Mouse (Mus musculus): Measurements from ENCODE around the gene Rftn1. TPM values are rescaled to one million over a fixed set of nuclear protein-coding genes. Genes with fewer than 3 reads are reported as not detected.

The Rftn1 gene
- polyA plus RNA-seq, 1 experiment = 8.9 TPM

GRCm38 (mm10) chr17:50104131-50104530 lies 86.3 kb downstream of the Rftn1 start:
- Histone ChIP-seq H3K27ac (ENCODE audit: insufficient read depth, low read length) (no peak overlapping the region), H3K4me1 (ENCODE audit: control insufficient read depth, insufficient read depth, low read length) (no peaks in the 10 kb centered on the region), H3K4me3 (ENCODE audit: insufficient read depth, low read length) (no peak overlapping the region)
- no peak for TF ChIP-seq CTCF (IDR thresholded peaks at IDR 0.05; ENCODE audit: extremely low read depth, insufficient read depth, low read length)
- TF ChIP-seq POLR2A (IDR thresholded peaks at IDR 0.05; ENCODE audit: extremely low read depth, insufficient read depth, low read length) = no peak

- H3K4me3 ChIP-seq (ENCODE audit: insufficient read depth, low read length) = no peak overlapping the region
These were observed 89.1 kb downstream of the Rftn1 start for GRCm38 (mm10) chr17:50101416-50101815.

GRCm38 (mm10) chr17:50100070-50100469 lies 90.4 kb downstream of the Rftn1 start:
- Histone ChIP-seq H3K4me3 (ENCODE audit: insufficient read depth, low read length) (no peak overlapping the region), H3K4me1 (ENCODE audit: control insufficient read depth, insufficient read depth, low read length) (no peaks in the 10 kb centered on the region), H3K27ac (ENCODE audit: insufficient read depth, low read length) (no peak overlapping the region)
- no peak for TF ChIP-seq CTCF (IDR thresholded peaks at IDR 0.05; ENCODE audit: extremely low read depth, insufficient read depth, low read length)
- no peak for TF ChIP-seq POLR2A (IDR thresholded peaks at IDR 0.05; ENCODE audit: extremely low read depth, insufficient read depth, low read length)

More at GRCm38 (mm10) chr17:50101416-50101815, 89.1 kb downstream of the Rftn1 start:
- Histone ChIP-seq H3K4me1 (ENCODE audit: control insufficient read depth, insufficient read depth, low read length) (no peaks in the 10 kb centered on the region), H3K27ac (ENCODE audit: insufficient read depth, low read length) (no peak overlapping the region)
- no peak for TF ChIP-seq CTCF (IDR thresholded peaks at IDR 0.05; ENCODE audit: extremely low read depth, insufficient read depth, low read length)
- no peak for TF ChIP-seq POLR2A (IDR thresholded peaks at IDR 0.05; ENCODE audit: extremely low read depth, insufficient read depth, low read length)

- H3K27ac ChIP-seq (ENCODE audit: insufficient read depth, low read length) = no peak overlapping the region
- H3K4me3 ChIP-seq (ENCODE audit: insufficient read depth, low read length) = no peak overlapping the region
These were observed 91.1 kb downstream of the Rftn1 start for GRCm38 (mm10) chr17:50099378-50099777.

GRCm38 (mm10) chr17:50098297-50098696 lies 92.2 kb downstream of the Rftn1 start:
- Histone ChIP-seq H3K27ac (ENCODE audit: insufficient read depth, low read length) (no peak overlapping the region), H3K4me3 (ENCODE audit: insufficient read depth, low read length) (no peak overlapping the region), H3K4me1 (ENCODE audit: control insufficient read depth, insufficient read depth, low read length) (no peaks in the 10 kb centered on the region)
- TF ChIP-seq CTCF (IDR thresholded peaks at IDR 0.05; ENCODE audit: extremely low read depth, insufficient read depth, low read length) (no peak), POLR2A (IDR thresholded peaks at IDR 0.05; ENCODE audit: extremely low read depth, insufficient read depth, low read length) (no peak)

More at GRCm38 (mm10) chr17:50099378-50099777, 91.1 kb downstream of the Rftn1 start:
- no peaks in the 10 kb centered on the region for H3K4me1 ChIP-seq (ENCODE audit: control insufficient read depth, insufficient read depth, low read length)
- TF ChIP-seq POLR2A (IDR thresholded peaks at IDR 0.05; ENCODE audit: extremely low read depth, insufficient read depth, low read length) (no peak), CTCF (IDR thresholded peaks at IDR 0.05; ENCODE audit: extremely low read depth, insufficient read depth, low read length) (no peak)

- TF ChIP-seq CTCF (IDR thresholded peaks at IDR 0.05; ENCODE audit: extremely low read depth, insufficient read depth, low read length) = no peak
- no peak for TF ChIP-seq POLR2A (IDR thresholded peaks at IDR 0.05; ENCODE audit: extremely low read depth, insufficient read depth, low read length)
- Histone ChIP-seq H3K4me3 (ENCODE audit: insufficient read depth, low read length) (no peak overlapping the region), H3K4me1 (ENCODE audit: control insufficient read depth, insufficient read depth, low read length) (no peaks in the 10 kb centered on the region), H3K27ac (ENCODE audit: insufficient read depth, low read length) (no peak overlapping the region)
These were observed 92.6 kb downstream of the Rftn1 start for GRCm38 (mm10) chr17:50097831-50098230.

DNA sequence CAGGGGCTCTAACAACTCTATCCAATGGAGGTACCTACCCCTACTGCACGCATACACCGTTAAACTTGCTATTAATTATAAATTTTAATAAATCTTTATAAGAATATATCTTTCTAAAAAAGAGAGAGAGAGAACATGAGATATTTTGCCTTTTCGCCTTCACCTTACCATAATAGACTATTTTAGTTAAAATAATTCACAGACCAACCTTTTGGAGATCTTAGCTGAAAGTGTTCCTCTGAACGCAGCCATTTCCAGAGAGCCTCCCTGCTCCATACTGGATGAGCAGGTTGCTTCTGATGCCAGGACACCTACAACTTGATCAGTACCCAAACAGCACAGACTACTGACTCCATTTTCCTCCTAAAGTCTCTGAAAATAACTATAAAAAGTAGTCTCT lies 94.2 kb downstream of the Rftn1 start:
- TF ChIP-seq POLR2A (IDR thresholded peaks at IDR 0.05; ENCODE audit: extremely low read depth, insufficient read depth, low read length) (no peak), CTCF (IDR thresholded peaks at IDR 0.05; ENCODE audit: extremely low read depth, insufficient read depth, low read length) (no peak)
- Histone ChIP-seq H3K27ac (ENCODE audit: insufficient read depth, low read length) (no peak overlapping the region), H3K4me3 (ENCODE audit: insufficient read depth, low read length) (no peak overlapping the region), H3K4me1 (ENCODE audit: control insufficient read depth, insufficient read depth, low read length) (no peaks in the 10 kb centered on the region)

GRCm38 (mm10) chr17:50094596-50094995 lies 95.9 kb downstream of the Rftn1 start:
- Histone ChIP-seq H3K4me3 (ENCODE audit: insufficient read depth, low read length) (no peak overlapping the region), H3K27ac (ENCODE audit: insufficient read depth, low read length) (no peak overlapping the region), H3K4me1 (ENCODE audit: control insufficient read depth, insufficient read depth, low read length) (no peaks in the 10 kb centered on the region)
- no peak for TF ChIP-seq POLR2A (IDR thresholded peaks at IDR 0.05; ENCODE audit: extremely low read depth, insufficient read depth, low read length)
- TF ChIP-seq CTCF (IDR thresholded peaks at IDR 0.05; ENCODE audit: extremely low read depth, insufficient read depth, low read length) = no peak

- H3K27ac ChIP-seq (ENCODE audit: insufficient read depth, low read length) = no peak overlapping the region
- TF ChIP-seq POLR2A (IDR thresholded peaks at IDR 0.05; ENCODE audit: extremely low read depth, insufficient read depth, low read length) (no peak), CTCF (IDR thresholded peaks at IDR 0.05; ENCODE audit: extremely low read depth, insufficient read depth, low read length) (no peak)
- no peaks in the 10 kb centered on the region for H3K4me1 ChIP-seq (ENCODE audit: control insufficient read depth, insufficient read depth, low read length)
- no peak overlapping the region for H3K4me3 ChIP-seq (ENCODE audit: insufficient read depth, low read length)
These were observed 96.4 kb downstream of the Rftn1 start for GRCm38 (mm10) chr17:50094077-50094476.

DNA sequence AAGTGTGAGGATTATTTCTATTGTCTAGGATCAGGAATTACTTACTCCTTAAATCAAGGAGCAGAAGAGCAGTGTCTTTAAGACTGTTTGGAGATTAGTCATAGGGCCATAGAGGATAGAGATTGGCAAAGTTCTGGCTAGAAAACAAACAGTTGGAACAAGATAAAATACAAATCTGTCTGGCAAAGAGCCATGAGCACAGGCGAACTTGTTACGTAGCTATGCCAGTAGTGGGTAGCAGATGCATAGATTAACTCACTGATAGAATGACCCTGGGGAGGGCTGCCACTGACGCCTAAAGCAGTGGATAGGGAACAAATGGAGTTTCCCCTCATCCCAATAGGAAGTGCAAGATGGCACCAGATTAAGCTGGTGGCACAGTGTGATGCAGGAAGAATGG lies 97.1 kb downstream of the Rftn1 start:
- no peak for TF ChIP-seq CTCF (IDR thresholded peaks at IDR 0.05; ENCODE audit: extremely low read depth, insufficient read depth, low read length)
- TF ChIP-seq POLR2A (IDR thresholded peaks at IDR 0.05; ENCODE audit: extremely low read depth, insufficient read depth, low read length) = no peak
- Histone ChIP-seq H3K27ac (ENCODE audit: insufficient read depth, low read length) (no peak overlapping the region), H3K4me3 (ENCODE audit: insufficient read depth, low read length) (no peak overlapping the region), H3K4me1 (ENCODE audit: control insufficient read depth, insufficient read depth, low read length) (no peaks in the 10 kb centered on the region)
